Mouse (Mus musculus) neural tube, embryonic 15.5 days (tissue): ENCODE results near the gene Brd3os. TPM values are rescaled to one million over a fixed set of nuclear protein-coding genes. Genes with fewer than 3 reads are reported as not detected.
A peak's percentile ranks its signal among the peaks of the same experiment; 100 is the strongest.

Source experiments
- ATAC-seq: fragments of 200-750 bp; cut with Nextera tagmentation; 2 replicates; pipeline ENCODE4 v1.8.0; 2017; ENCODE audit warnings: mild to moderate bottlenecking, moderate TSS enrichment, moderate library complexity; ENCODE audit not compliant: low FRiP score
- H3K27ac ChIP-seq: fragments of 300-500 bp; sonication (generic); replicated peaks from 2 replicates; pipeline ENCODE4 v1.5.1; 2015; ENCODE audit warnings: mild to moderate bottlenecking, inconsistent platforms
- H3K27me3 ChIP-seq: fragments of 300-500 bp; sonication (generic); replicated peaks from 2 replicates; pipeline ENCODE4 v1.6.1; 2015; ENCODE audit warnings: inconsistent platforms
- H3K36me3 ChIP-seq: fragments of 300-500 bp; sonication (generic); 2 replicates; pipeline ENCODE4 v1.6.1; 2015; ENCODE audit warnings: inconsistent platforms
- H3K4me1 ChIP-seq: fragments of 300-500 bp; sonication (generic); 2 replicates; pipeline ENCODE4 v1.6.1; 2015; ENCODE audit warnings: inconsistent platforms
- H3K4me2 ChIP-seq: fragments of 300-500 bp; sonication (generic); 2 replicates; pipeline ENCODE4 v1.6.1; 2015; ENCODE audit warnings: inconsistent platforms, mild to moderate bottlenecking, moderate library complexity
- H3K4me3 ChIP-seq: fragments of 300-500 bp; sonication (generic); replicated peaks from 2 replicates; pipeline ENCODE4 v1.5.1; 2015; ENCODE audit warnings: mild to moderate bottlenecking, inconsistent platforms
- H3K9ac ChIP-seq: fragments of 300-500 bp; sonication (generic); replicated peaks from 2 replicates; pipeline ENCODE4 v1.6.1; 2015; ENCODE audit warnings: mild to moderate bottlenecking, inconsistent platforms
- H3K9me3 ChIP-seq: fragments of 300-500 bp; sonication (generic); replicated peaks from 2 replicates; pipeline ENCODE4 v1.6.1; 2016; ENCODE audit warnings: inconsistent platforms
- WGBS: fragments of 180-500 bp; shearing (Covaris S2); methylation state at CpG from one replicate; pipeline ENCODE4 v1.1.7; 2015; ENCODE audit warnings: mixed read lengths; 5-methylcytosine and 5-hydroxymethylcytosine counted together
- polyA plus RNA-seq: library from polyadenylated mRNA; unstranded; fragments of >200 nt; fragmentation: Nextera tagmentation; extraction: Ambion mirVana; gene quantifications from 2 replicates; pipeline ENCODE4 v1.2.1, GENCODE M21; 2015

The Brd3os gene
- polyA plus RNA-seq, 1 experiment from 2014 or later = 45.0 TPM

GRCm38 (mm10) chr2:27411688-27412174 lies 30.4 kb upstream of the Brd3os start:
- no peaks in the 10 kb centered on the region for H3K27me3 ChIP-seq
- ATAC-seq = no peak
- WGBS = 6% methylated on average over 8 of the region's 8 CpGs
- H3K4me3 ChIP-seq = no peak overlapping the region
- H3K27ac ChIP-seq = peak overlapping the region; percentile 70
- H3K9me3 ChIP-seq = no peaks in the 10 kb centered on the region
- peak overlapping the region; percentile 5; the same call in 1 of the 2 replicates for H3K4me2 ChIP-seq
- H3K4me1 ChIP-seq = peaks cover 87% of the 10 kb centered on the region
- no peaks in the 10 kb centered on the region for H3K36me3 ChIP-seq
- no peak overlapping the region; the same call in 1 of the 2 replicates for H3K9ac ChIP-seq

GRCm38 (mm10) chr2:27412245-27412800 lies 29.8 kb upstream of the Brd3os start:
- Histone ChIP-seq H3K4me1 (peaks cover 85% of the 10 kb centered on the region), H3K4me2 (peak overlapping the region; percentile 5; the same call in 1 of the 2 replicates)

GRCm38 (mm10) chr2:27413582-27413935 lies 28.6 kb upstream of the Brd3os start:
- peak overlapping the region; percentile 64 for H3K27ac ChIP-seq
- 0 out of 2 replicates have a peak, but pooled peaks have one; percentile 7 for ATAC-seq

More at GRCm38 (mm10) chr2:27412245-27412800, 29.8 kb upstream of the Brd3os start:
- no peaks in the 10 kb centered on the region for H3K36me3 ChIP-seq
- H3K9ac ChIP-seq = no peak overlapping the region
- H3K9me3 ChIP-seq = no peaks in the 10 kb centered on the region
- H3K4me3 ChIP-seq = no peak overlapping the region
- no peaks in the 10 kb centered on the region for H3K27me3 ChIP-seq
- H3K27ac ChIP-seq = peak overlapping the region; percentile 70
- ATAC-seq = no peak
- WGBS = 6% methylated on average over 7 of the region's 7 CpGs

GRCm38 (mm10) chr2:27413936-27414657 lies 28.0 kb upstream of the Brd3os start:
- ATAC-seq = peak; percentile 53
- Histone ChIP-seq H3K4me1 (peaks cover 87% of the 10 kb centered on the region), H3K9ac (0 out of 2 replicates have a peak overlapping the region, but pooled peaks have one; percentile 2)

More at GRCm38 (mm10) chr2:27413582-27413935, 28.6 kb upstream of the Brd3os start:
- H3K9me3 ChIP-seq = no peaks in the 10 kb centered on the region
- H3K4me1 ChIP-seq = peaks cover 85% of the 10 kb centered on the region
- no peak overlapping the region for H3K9ac ChIP-seq
- H3K36me3 ChIP-seq = no peaks in the 10 kb centered on the region
- peak overlapping the region; percentile 25 for H3K4me2 ChIP-seq
- H3K27me3 ChIP-seq = no peaks in the 10 kb centered on the region
- WGBS = 6% methylated on average over 2 of the region's 2 CpGs
- H3K4me3 ChIP-seq = no peak overlapping the region

GRCm38 (mm10) chr2:27415060-27415783 lies 26.9 kb upstream of the Brd3os start:
- peaks cover 89% of the 10 kb centered on the region for H3K4me1 ChIP-seq
- H3K4me3 ChIP-seq = no peak overlapping the region
- no peaks in the 10 kb centered on the region for H3K36me3 ChIP-seq
- WGBS = 54% methylated on average over 11 of the region's 11 CpGs
- ATAC-seq = no peak
- H3K4me2 ChIP-seq = no peak overlapping the region
- no peak overlapping the region for H3K9ac ChIP-seq
- no peaks in the 10 kb centered on the region for H3K27me3 ChIP-seq
- H3K9me3 ChIP-seq = no peaks in the 10 kb centered on the region
- no peak overlapping the region for H3K27ac ChIP-seq

More at GRCm38 (mm10) chr2:27413936-27414657, 28.0 kb upstream of the Brd3os start:
- peak overlapping the region; percentile 64 for H3K27ac ChIP-seq
- H3K4me2 ChIP-seq = peak overlapping the region; percentile 25
- WGBS = 11% methylated on average over 16 of the region's 16 CpGs
- H3K4me3 ChIP-seq = no peak overlapping the region
- no peaks in the 10 kb centered on the region for H3K36me3 ChIP-seq
- H3K9me3 ChIP-seq = no peaks in the 10 kb centered on the region
- H3K27me3 ChIP-seq = no peaks in the 10 kb centered on the region

- Histone ChIP-seq H3K36me3 (no peaks in the 10 kb centered on the region), H3K4me3 (no peak overlapping the region), H3K9ac (no peak overlapping the region), H3K27ac (no peak overlapping the region), H3K4me1 (peaks cover 85% of the 10 kb centered on the region), H3K27me3 (no peaks in the 10 kb centered on the region), H3K9me3 (no peaks in the 10 kb centered on the region), H3K4me2 (no peak overlapping the region)
- ATAC-seq = no peak
- WGBS = 43% methylated on average over 3 of the region's 3 CpGs
These were observed 25.7 kb upstream of the Brd3os start for GRCm38 (mm10) chr2:27416425-27416824.

GRCm38 (mm10) chr2:27417648-27418153 lies 24.4 kb upstream of the Brd3os start:
- Histone ChIP-seq H3K36me3 (no peaks in the 10 kb centered on the region), H3K4me2 (no peak overlapping the region), H3K27me3 (no peaks in the 10 kb centered on the region), H3K9ac (peak overlapping the region; percentile 26; the same call in 1 of the 2 replicates), H3K27ac (peak overlapping the region; percentile 37; the same call in 1 of the 2 replicates), H3K9me3 (no peaks in the 10 kb centered on the region), H3K4me3 (no peak overlapping the region), H3K4me1 (peaks cover 85% of the 10 kb centered on the region)
- ATAC-seq = no peak
- 38% methylated on average over 5 of the region's 5 CpGs for WGBS

- Histone ChIP-seq H3K9me3 (no peaks in the 10 kb centered on the region), H3K27ac (0 out of 2 replicates have a peak overlapping the region, but pooled peaks have one; percentile 37), H3K9ac (peak overlapping the region; percentile 26; the same call in 1 of the 2 replicates), H3K36me3 (no peaks in the 10 kb centered on the region), H3K4me1 (peaks cover 90% of the 10 kb centered on the region), H3K4me3 (no peak overlapping the region), H3K4me2 (no peak overlapping the region), H3K27me3 (no peaks in the 10 kb centered on the region)
- 44% methylated on average over 6 of the region's 6 CpGs for WGBS
- no peak for ATAC-seq
These were observed 23.5 kb upstream of the Brd3os start for GRCm38 (mm10) chr2:27418577-27419070.

- WGBS = 45% methylated on average over 20 of the region's 20 CpGs
- ATAC-seq = no peak
- H3K4me1 ChIP-seq = peaks cover 79% of the 10 kb centered on the region
- no peaks in the 10 kb centered on the region for H3K27me3 ChIP-seq
- peak overlapping the region; percentile 24; the same call in 1 of the 2 replicates for H3K4me2 ChIP-seq
- peak overlapping the region; percentile 49 for H3K27ac ChIP-seq
- no peaks in the 10 kb centered on the region for H3K9me3 ChIP-seq
- no peaks in the 10 kb centered on the region for H3K36me3 ChIP-seq
- no peak overlapping the region for H3K9ac ChIP-seq
- no peak overlapping the region for H3K4me3 ChIP-seq
These were observed 20.6 kb upstream of the Brd3os start for GRCm38 (mm10) chr2:27421293-27422068.

GRCm38 (mm10) chr2:27423596-27423995 lies 18.5 kb upstream of the Brd3os start:
- H3K27me3 ChIP-seq = no peaks in the 10 kb centered on the region
- H3K9ac ChIP-seq = no peak overlapping the region; the same call in 1 of the 2 replicates
- peak overlapping the region; percentile 92 for H3K4me3 ChIP-seq
- no peak overlapping the region for H3K27ac ChIP-seq
- no peak for ATAC-seq
- WGBS = 41% methylated on average over 7 of the region's 7 CpGs
- peaks cover 71% of the 10 kb centered on the region for H3K4me1 ChIP-seq
- H3K4me2 ChIP-seq = peak overlapping the region; percentile 92
- H3K9me3 ChIP-seq = no peaks in the 10 kb centered on the region
- no peaks in the 10 kb centered on the region for H3K36me3 ChIP-seq
